Mouse (Mus musculus) intestine, embryonic 14.5 days (tissue): ENCODE measurements around the gene Denr. TPM values are rescaled to one million over a fixed set of nuclear protein-coding genes. Genes with fewer than 3 reads are reported as not detected.

Experiments used
- ATAC-seq: fragments of 200-750 bp; cut with Nextera tagmentation; replicated peaks from 2 replicates; pipeline ENCODE4 v1.8.0; 2017; ENCODE audit warnings: low read depth, moderate number of reproducible peaks, moderate TSS enrichment, moderate library complexity; ENCODE audit not compliant: low FRiP score, low TSS enrichment
- DNase-seq: peaks from one replicate; pipeline ENCODE4 v3.0.0-alpha.2; 2018; ENCODE audit warnings: low spot score
- H3K27ac ChIP-seq: fragments of 300-500 bp; sonication (generic); 2 replicates; pipeline ENCODE4 v1.5.1; 2014; ENCODE audit warnings: low read depth, mild to moderate bottlenecking, control low read depth
- H3K27me3 ChIP-seq: fragments of 300-500 bp; sonication (generic); replicated peaks from 2 replicates; pipeline ENCODE4 v1.6.1; 2014; ENCODE audit warnings: low read length, control low read depth; ENCODE audit not compliant: control insufficient read depth, insufficient read depth
- H3K36me3 ChIP-seq: fragments of 300-500 bp; sonication (generic); 2 replicates; pipeline ENCODE4 v1.6.1; 2014; ENCODE audit warnings: low read length, control low read depth; ENCODE audit not compliant: control insufficient read depth, insufficient read depth
- H3K4me1 ChIP-seq: fragments of 300-500 bp; sonication (generic); replicated peaks from 2 replicates; pipeline ENCODE4 v1.6.1; 2014; ENCODE audit warnings: low read length, control low read depth, mixed read lengths; ENCODE audit not compliant: control insufficient read depth, insufficient read depth
- H3K4me2 ChIP-seq: fragments of 300-500 bp; sonication (generic); 2 replicates; pipeline ENCODE4 v1.6.1; 2014; ENCODE audit warnings: low read length
- H3K4me3 ChIP-seq: fragments of 300-500 bp; sonication (generic); 2 replicates; pipeline ENCODE4 v1.5.1; 2014; ENCODE audit warnings: low read depth, low read length, control low read depth, mixed read lengths
- H3K9ac ChIP-seq: fragments of 300-500 bp; sonication (generic); 2 replicates; pipeline ENCODE4 v1.6.1; 2014; ENCODE audit warnings: mild to moderate bottlenecking, low read length
- H3K9me3 ChIP-seq: fragments of 300-500 bp; sonication (generic); 2 replicates; pipeline ENCODE4 v1.6.1; 2016; ENCODE audit warnings: low read length, control low read depth; ENCODE audit not compliant: control insufficient read depth
- WGBS: fragments of 180-500 bp; shearing (Covaris S2); extraction: QIAGEN DNeasy Blood & Tissue Kit; methylation state at CpG from one replicate; pipeline ENCODE4 v1.1.7; 2014; 5-methylcytosine and 5-hydroxymethylcytosine counted together
- polyA plus RNA-seq: library from polyadenylated mRNA; unstranded; fragments of >200 nt; fragmentation: Nextera tagmentation; extraction: Ambion mirVana; gene quantifications from 2 replicates; pipeline ENCODE4 v1.2.1, GENCODE M21; 2014

Denr gene
- polyA plus RNA-seq, 1 experiment from 2014 or later: 118 TPM

DNA sequence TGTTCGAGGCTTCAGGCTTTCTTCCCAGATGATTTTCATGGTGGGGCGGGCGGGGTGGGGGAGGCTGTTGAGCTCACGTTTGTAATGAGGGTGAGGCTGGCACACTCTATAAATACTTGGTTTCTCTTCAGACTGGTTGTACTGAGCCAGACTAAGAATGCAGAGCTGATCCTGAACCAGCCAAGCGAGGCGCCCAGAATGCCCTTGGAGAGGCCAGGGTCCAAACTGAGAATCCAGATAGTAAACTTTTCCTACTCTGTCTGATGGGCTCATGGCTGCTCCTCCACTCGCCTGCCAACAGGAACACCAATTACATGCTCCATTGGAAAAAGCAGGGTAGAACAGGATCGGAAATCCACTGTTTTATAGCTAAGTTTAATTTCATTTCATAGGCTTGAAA lies 62.2 kb downstream of the Denr start:
- DNase-seq (no peak), ATAC-seq (no peak)
- 72% methylated on average over 8 of the region's 8 CpGs for WGBS
- Histone ChIP-seq H3K9me3 (no peaks in the 10 kb centered on the region), H3K4me3 (no peak overlapping the region), H3K9ac (no peak overlapping the region), H3K4me1 (no peaks in the 10 kb centered on the region), H3K36me3 (no peaks in the 10 kb centered on the region), H3K4me2 (no peak overlapping the region), H3K27ac (no peak overlapping the region), H3K27me3 (peaks cover 8% of the 10 kb centered on the region)

DNA sequence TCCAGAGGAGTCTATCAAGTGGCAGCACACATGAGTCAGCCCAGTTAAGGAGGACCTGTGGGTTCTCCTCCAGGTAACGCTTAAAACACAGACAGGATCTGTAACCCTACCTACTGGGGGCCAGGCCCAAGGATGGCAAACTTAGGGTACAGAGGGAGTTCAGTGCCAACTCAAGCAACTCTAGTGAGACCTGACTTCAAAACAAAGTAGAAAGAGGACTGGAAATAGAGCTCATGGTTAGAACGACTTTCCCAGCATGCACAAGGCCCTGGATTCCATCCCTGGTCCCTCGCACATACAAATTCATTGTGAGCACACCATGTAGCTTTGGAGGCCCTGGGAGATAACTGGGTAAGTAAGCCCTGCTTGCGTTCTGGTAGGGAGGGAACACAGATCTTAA lies 63.6 kb downstream of the Denr start:
- DNase-seq: no peak
- Histone ChIP-seq H3K27ac (no peak overlapping the region), H3K4me2 (no peak overlapping the region), H3K36me3 (no peaks in the 10 kb centered on the region), H3K9ac (no peak overlapping the region), H3K4me1 (no peaks in the 10 kb centered on the region), H3K9me3 (no peaks in the 10 kb centered on the region), H3K4me3 (no peak overlapping the region), H3K27me3 (peaks cover 19% of the 10 kb centered on the region)
- no peak for ATAC-seq
- WGBS: 87% methylated on average over 4 of the region's 4 CpGs

DNA sequence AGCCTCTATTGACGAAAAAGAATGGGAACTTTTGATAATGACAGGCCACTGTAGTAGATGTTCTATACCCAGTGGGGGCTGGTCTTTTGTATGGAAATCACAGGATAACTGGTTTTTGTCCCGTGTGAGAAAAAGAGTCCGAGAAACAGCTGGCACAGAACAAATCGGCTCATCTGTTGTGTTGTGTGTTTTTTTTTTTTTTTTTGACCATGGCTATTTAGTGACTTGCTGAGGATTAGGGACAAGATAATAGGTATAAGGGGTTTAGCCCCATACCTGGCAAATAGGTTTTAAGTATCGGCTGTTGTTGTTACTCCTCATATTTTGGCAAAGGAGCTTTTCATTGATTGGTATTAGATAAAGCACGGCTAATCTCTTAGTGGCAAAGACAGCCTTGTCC lies 65.5 kb downstream of the Denr start:
- Histone ChIP-seq H3K4me2 (no peak overlapping the region), H3K4me3 (no peak overlapping the region), H3K27ac (no peak overlapping the region), H3K9me3 (no peaks in the 10 kb centered on the region), H3K36me3 (no peaks in the 10 kb centered on the region), H3K4me1 (no peaks in the 10 kb centered on the region), H3K9ac (no peak overlapping the region), H3K27me3 (peaks cover 19% of the 10 kb centered on the region)
- DNase-seq (no peak), ATAC-seq (no peak)
- 66% methylated on average over 6 of the region's 6 CpGs for WGBS

- Histone ChIP-seq H3K9ac (peak within 1 kb of the TSS; percentile 61), H3K4me1 (no peaks in the 10 kb centered on the region; the same call in 1 of the 2 replicates), H3K27me3 (peaks cover 19% of the 10 kb centered on the region), H3K4me3 (peak within 1 kb of the TSS; percentile 65), H3K4me2 (peak within 1 kb of the TSS; percentile 82), H3K36me3 (no peaks in the 10 kb centered on the region), H3K27ac (peak within 1 kb of the TSS; percentile 66; the same call in 1 of the 2 replicates), H3K9me3 (no peaks in the 10 kb centered on the region)
- WGBS: 1% methylated on average over 85 of the region's 106 CpGs
- ATAC-seq (peak; percentile 68), DNase-seq (peak; percentile 80)
These were observed 66.6 kb downstream of the Denr start, which contains the start of gene Hip1r for GRCm38 (mm10) chr5:123973299-123974178. Gene Hip1r, plus strand, starts transcription at chr5:123973628.

GRCm38 (mm10) chr5:123974179-123974485 lies 67.2 kb downstream of the Denr start:
- H3K36me3 ChIP-seq: no peaks in the 10 kb centered on the region
- no peak for DNase-seq
- peak overlapping the region; percentile 82 for H3K4me2 ChIP-seq
- peak overlapping the region; percentile 61 for H3K9ac ChIP-seq
- no peaks in the 10 kb centered on the region for H3K9me3 ChIP-seq
- H3K4me3 ChIP-seq: peak overlapping the region; percentile 65
- H3K4me1 ChIP-seq: no peaks in the 10 kb centered on the region; the same call in 1 of the 2 replicates
- H3K27me3 ChIP-seq: peaks cover 19% of the 10 kb centered on the region
- no peak for ATAC-seq
- no peak overlapping the region for H3K27ac ChIP-seq
- WGBS: under 1% methylated on average over 14 of the region's 14 CpGs

- Histone ChIP-seq H3K4me1 (no peaks in the 10 kb centered on the region; the same call in 1 of the 2 replicates), H3K4me3 (peak overlapping the region; percentile 65), H3K4me2 (peak overlapping the region; percentile 82), H3K9ac (no peak overlapping the region; the same call in 1 of the 2 replicates), H3K27me3 (peaks cover 19% of the 10 kb centered on the region), H3K27ac (0 out of 2 replicates have a peak overlapping the region, but pooled peaks have one; percentile 39), H3K36me3 (no peaks in the 10 kb centered on the region), H3K9me3 (no peaks in the 10 kb centered on the region)
- WGBS: 21% methylated on average over 11 of the region's 11 CpGs
- ATAC-seq (no peak), DNase-seq (no peak)
These were observed 67.7 kb downstream of the Denr start for GRCm38 (mm10) chr5:123974616-123975111.

GRCm38 (mm10) chr5:123975668-123976180 lies 68.7 kb downstream of the Denr start:
- Histone ChIP-seq H3K4me1 (no peaks in the 10 kb centered on the region; the same call in 1 of the 2 replicates), H3K9ac (no peak overlapping the region), H3K27me3 (peaks cover 19% of the 10 kb centered on the region), H3K4me2 (peak overlapping the region; percentile 82), H3K9me3 (no peaks in the 10 kb centered on the region), H3K4me3 (no peak overlapping the region), H3K27ac (peak overlapping the region; percentile 39; the same call in 1 of the 2 replicates), H3K36me3 (no peaks in the 10 kb centered on the region)
- ATAC-seq: peak; percentile 42
- WGBS: 51% methylated on average over 6 of the region's 6 CpGs
- DNase-seq: no peak

- WGBS: 24% methylated on average over 3 of the region's 3 CpGs
- H3K9ac ChIP-seq: no peak overlapping the region
- DNase-seq: no peak
- peaks cover 19% of the 10 kb centered on the region for H3K27me3 ChIP-seq
- no peaks in the 10 kb centered on the region; the same call in 1 of the 2 replicates for H3K4me1 ChIP-seq
- no peaks in the 10 kb centered on the region for H3K36me3 ChIP-seq
- H3K4me3 ChIP-seq: no peak overlapping the region
- no peaks in the 10 kb centered on the region for H3K9me3 ChIP-seq
- no peak overlapping the region; the same call in 1 of the 2 replicates for H3K4me2 ChIP-seq
- 0 out of 2 replicates have a peak overlapping the region, but pooled peaks have one; percentile 54 for H3K27ac ChIP-seq
- no peak for ATAC-seq
These were observed 70.3 kb downstream of the Denr start for GRCm38 (mm10) chr5:123977231-123977630.
